Mouse (Mus musculus) spleen, adult 18-20 months (tissue): ENCODE data around the gene Gmeb2.
A peak's percentile ranks its signal among the peaks of the same experiment; 100 is the strongest.

Experiments used
- DNase-seq, 2 experiments: peaks; one replicate each; pipeline ENCODE4 v3.0.0; 2022; ENCODE audit warnings: mixed read lengths in 2 of 2

Gmeb2 gene

GRCm38 (mm10) chr2:181274639-181275038 is 13.2 kb downstream of the Gmeb2 start:
- DNase-seq = no peak

DNA sequence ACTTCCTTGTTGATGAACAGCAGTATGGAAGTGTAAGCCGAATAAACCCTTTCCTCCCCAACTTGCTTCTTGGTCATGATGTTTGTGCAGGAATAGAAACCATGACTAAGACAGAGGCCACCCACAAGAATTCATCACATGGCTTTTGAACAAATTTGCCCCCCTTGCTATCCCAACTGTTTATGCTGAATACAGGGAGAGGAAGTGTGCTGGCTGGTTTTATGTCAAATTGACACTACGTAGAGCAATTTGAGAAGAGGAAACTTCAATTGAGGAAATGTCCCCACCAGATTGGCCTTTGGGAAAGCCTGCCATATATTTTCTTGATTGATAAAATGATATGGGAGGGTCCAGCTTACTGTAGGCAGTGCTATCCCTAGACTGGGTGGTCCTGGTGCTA is 14.0 kb downstream of the Gmeb2 start:
- DNase-seq = no peak

- DNase-seq = no peak
Measured at GRCm38 (mm10) chr2:181272092-181272491, 15.7 kb downstream of the Gmeb2 start.

- no peak for DNase-seq
Measured at GRCm38 (mm10) chr2:181266839-181267238, 21.0 kb downstream of the Gmeb2 start.

DNA sequence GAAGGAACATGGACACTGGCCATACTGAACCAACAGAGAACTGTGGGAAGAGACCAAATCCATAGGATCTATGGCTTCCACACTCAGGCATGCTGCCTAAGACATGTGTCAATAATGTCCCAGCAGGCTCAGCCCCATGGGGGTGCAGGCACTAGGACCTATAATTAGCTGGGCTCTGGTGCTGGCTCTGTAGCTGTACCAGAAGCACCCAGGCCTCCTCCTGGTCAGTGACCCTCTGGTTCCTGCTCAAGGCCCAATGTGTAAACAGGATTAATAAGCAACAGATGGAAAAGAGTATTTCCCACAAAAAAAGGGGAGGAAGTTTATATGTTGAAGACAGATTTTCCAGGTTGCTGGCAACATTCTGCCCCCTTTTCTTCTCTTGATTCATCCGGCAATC is 34.6 kb downstream of the Gmeb2 start:
- DNase-seq = no peak

GRCm38 (mm10) chr2:181251841-181252240 is 36.0 kb downstream of the Gmeb2 start:
- no peak for DNase-seq

- DNase-seq = no peak
Measured at GRCm38 (mm10) chr2:181249217-181249616, 38.6 kb downstream of the Gmeb2 start.

GRCm38 (mm10) chr2:181245031-181245430 is 42.8 kb downstream of the Gmeb2 start:
- DNase-seq = no peak

- DNase-seq = peak in 1 of 2 experiments; percentile 33
Measured at GRCm38 (mm10) chr2:181243706-181244394, 44.0 kb downstream of the Gmeb2 start.

GRCm38 (mm10) chr2:181242314-181242665 is 45.5 kb downstream of the Gmeb2 start:
- no peak for DNase-seq

- DNase-seq = peak; percentile 59 to 63
Measured at GRCm38 (mm10) chr2:181241602-181242313, 46.1 kb downstream of the Gmeb2 start, which contains the start of gene Helz2. Gene Helz2 (minus strand): TSS chr2:181242027.

- DNase-seq = no peak
Measured at GRCm38 (mm10) chr2:181240806-181241440, 46.9 kb downstream of the Gmeb2 start.

DNA sequence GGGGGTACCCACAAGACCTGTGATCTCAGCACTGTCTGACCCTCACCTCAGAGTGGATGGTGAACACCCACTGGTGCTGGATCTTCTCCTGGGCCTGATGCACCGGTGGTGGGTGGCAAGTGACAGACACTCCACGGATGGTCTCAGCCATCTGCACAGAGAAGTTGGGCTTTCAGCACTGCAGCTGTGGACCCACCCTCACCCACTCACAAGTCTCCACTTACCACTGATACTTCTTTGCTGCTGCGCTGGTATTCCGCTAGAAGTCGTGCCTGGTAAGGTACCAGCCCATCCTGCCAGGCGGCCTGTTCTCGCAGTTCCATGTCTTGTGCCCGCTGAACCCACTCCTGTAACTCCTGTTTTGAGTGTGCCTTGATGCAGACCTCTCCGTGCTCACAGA is 48.6 kb downstream of the Gmeb2 start:
- peak in 1 of 2 experiments; percentile 17 for DNase-seq

DNA sequence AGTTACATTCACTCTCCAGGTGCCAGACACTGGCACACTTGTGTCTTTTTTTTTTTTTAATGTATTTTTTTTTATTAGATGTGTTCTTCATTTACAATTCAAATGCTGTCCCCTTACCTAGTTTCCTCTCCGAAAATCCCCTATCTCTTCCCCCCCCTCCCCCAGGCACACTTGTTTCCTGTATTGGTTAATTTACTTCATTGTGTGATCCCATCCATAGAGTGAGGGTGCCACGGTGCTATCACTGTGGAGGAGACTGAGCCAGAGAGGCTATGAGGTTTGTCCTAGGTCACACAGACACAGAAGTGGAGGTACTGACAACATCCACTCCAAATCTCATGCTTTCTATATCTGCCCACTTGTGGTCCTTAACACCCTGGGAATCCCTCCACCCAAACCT is 49.0 kb downstream of the Gmeb2 start:
- peak in 1 of 2 experiments; percentile 26 for DNase-seq

- DNase-seq = peak in 1 of 2 experiments; percentile 10
Measured at GRCm38 (mm10) chr2:181238091-181238610, 49.7 kb downstream of the Gmeb2 start.

GRCm38 (mm10) chr2:181237251-181238014 is 50.4 kb downstream of the Gmeb2 start:
- no peak for DNase-seq

GRCm38 (mm10) chr2:181235681-181236566 is 51.9 kb downstream of the Gmeb2 start:
- no peak for DNase-seq

GRCm38 (mm10) chr2:181234680-181235079 is 53.2 kb downstream of the Gmeb2 start:
- no peak for DNase-seq

DNA sequence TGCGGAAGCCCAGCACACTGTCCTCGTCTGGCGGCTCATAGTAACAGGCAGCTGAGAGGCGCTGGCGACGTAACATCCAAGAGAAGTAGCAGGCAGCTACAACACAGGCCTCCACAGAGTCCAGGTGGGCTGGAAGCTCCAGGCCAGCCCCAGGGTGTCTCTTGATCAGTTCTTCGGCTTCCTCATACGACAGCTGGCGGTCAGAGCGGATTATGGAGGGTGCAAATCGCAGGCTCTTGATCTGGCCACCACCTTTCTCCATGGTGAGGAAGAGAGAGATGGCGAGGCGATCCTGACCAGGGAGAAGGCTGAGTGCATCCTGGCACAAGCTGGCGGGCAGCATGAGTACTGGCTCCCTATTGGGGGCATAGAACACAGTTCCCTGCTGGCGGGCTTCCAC is 54.4 kb downstream of the Gmeb2 start:
- DNase-seq = no peak

- DNase-seq = no peak
Measured at GRCm38 (mm10) chr2:181231171-181231570, 56.7 kb downstream of the Gmeb2 start.

DNA sequence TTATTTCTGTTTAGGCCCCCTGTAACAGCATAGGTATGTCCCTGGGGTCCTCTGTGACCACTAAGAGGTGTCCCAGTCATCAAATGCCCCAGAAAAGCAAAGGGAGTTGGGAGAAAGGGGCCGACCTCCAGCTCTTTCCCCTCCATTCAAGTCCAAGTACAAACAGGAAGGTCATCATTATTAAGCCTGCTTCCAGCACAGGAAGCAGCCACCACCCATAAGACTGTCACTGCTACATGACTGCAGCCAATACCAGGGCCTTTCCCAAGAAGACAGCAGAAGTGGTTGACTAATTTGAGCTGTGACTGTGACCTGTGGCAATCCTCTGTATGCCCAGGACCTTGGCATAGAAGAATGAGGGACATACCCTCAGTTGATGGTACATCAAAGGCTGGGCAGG is 59.5 kb downstream of the Gmeb2 start:
- DNase-seq = no peak

DNA sequence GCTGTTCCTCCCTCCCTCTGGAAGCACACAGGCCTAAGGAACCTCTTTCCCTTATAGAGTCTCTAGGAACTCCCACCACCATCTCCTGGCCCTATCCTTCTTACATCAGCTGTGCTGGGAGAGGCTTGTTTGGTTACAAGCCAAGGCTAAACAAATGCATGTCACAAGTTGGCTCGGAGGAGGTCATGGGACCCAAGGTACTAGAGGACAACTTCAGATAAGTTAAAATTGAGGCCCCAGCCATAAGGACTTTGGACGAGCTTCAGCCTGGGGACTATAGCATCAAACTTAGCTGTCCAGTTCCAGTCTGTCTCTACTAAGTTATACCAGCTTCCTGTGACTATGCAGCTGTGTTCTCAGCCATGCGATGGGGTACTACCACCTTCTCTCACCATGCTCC is 60.7 kb downstream of the Gmeb2 start:
- no peak for DNase-seq
